Mouse (Mus musculus): Measurements from ENCODE around the gene Pipox. TPM values are rescaled to one million over a fixed set of nuclear protein-coding genes. Genes with fewer than 3 reads are reported as not detected.

Pipox gene
- total RNA-seq, 2 experiments from 2014 or later: 0.16 TPM; not detected in 1

GRCm38 (mm10) chr11:77847599-77848128 lies 46.2 kb downstream of the Pipox start:
- DNase-seq: no peak

GRCm38 (mm10) chr11:77843906-77844200 lies 50.0 kb downstream of the Pipox start:
- DNase-seq: no peak

DNA sequence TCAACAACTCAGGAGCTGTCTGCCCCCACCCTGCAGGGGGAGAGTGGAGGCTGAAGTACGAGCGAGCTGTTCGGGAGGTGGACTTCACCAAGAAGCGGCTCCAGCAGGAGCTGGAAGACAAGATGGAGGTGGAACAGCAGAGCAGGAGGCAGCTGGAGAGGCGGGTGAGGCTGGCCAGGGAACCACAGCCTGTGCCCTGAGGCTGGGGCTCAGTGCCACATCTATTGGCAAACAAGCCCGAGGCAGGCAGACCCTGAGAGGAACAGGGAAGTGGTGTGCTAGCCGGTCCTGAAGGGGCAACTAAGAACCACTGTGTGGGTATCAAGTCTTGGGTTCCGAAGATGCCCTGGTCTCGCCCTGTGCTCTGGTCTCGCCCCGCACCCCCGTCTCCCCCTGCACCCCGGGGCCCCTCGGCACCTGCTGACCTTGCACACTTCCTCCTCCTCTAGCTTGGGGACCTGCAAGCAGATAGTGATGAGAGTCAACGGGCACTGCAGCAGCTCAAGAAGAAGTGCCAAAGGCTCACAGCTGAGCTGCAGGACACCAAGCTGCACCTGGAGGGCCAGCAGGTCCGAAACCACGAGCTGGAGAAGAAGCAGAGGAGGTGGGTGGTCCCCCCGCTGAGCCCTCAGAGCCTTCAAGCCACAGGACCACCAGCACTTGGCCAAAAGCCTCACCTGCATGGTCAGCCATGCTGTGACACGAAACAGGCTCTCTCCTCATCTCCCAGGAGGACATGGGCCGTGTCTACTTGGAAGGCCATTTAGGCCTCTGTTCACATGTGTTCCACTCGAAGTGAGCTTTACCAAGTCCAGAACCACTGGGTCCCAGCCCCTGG lies 50.6 kb downstream of the Pipox start:
- no peak for DNase-seq

DNA sequence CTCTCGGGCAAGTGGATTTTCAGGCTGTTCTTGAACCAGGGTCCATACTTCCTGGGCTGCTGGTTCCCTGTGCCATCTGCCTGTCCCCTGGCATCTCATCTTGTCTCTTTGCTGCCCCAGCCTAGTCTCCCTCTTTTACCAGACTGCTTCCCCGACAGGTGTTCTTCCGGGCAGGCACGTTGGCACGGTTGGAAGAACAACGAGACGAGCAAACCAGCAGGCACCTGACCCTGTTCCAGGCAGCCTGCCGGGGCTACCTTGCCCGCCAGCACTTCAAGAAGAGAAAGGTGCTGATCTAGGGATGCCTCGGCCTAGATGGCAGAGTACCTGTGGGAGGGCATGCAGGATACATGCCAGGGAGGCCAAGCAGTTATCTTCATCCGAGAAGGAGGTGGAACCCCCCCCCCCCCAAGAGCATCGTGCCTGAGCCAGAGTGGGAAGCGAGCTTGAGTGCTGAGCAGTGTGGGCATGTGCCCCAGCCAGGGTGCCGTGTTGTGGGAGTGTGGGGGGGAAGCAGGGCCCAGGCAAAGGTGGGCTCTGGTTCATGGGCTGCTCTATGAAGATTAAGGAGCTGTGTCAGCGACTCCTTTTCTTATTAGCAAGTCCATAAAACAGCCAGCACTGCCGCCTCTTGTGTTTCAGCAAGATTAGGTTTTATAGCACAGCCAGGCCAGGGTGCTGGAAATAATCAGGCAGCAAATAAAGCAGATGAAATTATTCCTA lies 53.2 kb downstream of the Pipox start:
- no peak for DNase-seq

GRCm38 (mm10) chr11:77837856-77838255 lies 56.0 kb downstream of the Pipox start:
- no peak for DNase-seq

GRCm38 (mm10) chr11:77836751-77837150 lies 57.1 kb downstream of the Pipox start:
- DNase-seq: no peak

DNA sequence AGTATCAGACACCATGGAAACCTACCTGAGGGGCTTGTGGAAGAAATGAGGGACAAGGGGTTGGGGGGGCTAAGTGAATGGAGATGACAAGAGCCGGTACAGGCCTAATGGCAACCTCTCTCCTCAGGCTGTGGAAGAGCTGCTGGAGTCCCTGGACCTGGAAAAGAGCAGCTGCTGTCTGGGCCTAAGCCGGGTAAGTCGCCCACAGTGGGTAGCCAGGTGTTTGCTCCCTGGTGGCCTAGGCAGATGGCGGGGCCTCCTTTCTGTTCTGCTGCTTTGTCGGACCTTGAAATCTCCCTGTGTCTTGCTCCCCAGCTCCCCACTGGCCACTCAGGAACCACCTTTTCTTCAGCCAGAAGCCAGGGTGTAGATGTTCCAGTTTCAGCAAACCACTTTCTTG lies 57.6 kb downstream of the Pipox start:
- no peak for DNase-seq

GRCm38 (mm10) chr11:77835109-77835508 lies 58.8 kb downstream of the Pipox start:
- DNase-seq: no peak

- no peak for DNase-seq
Observed at GRCm38 (mm10) chr11:77832541-77832940, 61.4 kb downstream of the Pipox start.

- no peak for DNase-seq
Observed at GRCm38 (mm10) chr11:77830875-77831274, 63.0 kb downstream of the Pipox start.

Other genes starting within 250 kb of the Pipox start
- 10 to 100 TPM; 34.7 to 37.3 TPM for gene Nufip2, start 207.9 kb downstream of the Pipox start, total RNA-seq (2021)
- not detected for gene Cryba1, start 168.8 kb downstream of the Pipox start, total RNA-seq (2021)
- 100 to 1,000 TPM; 329 to 377 TPM for gene Myo18a, start 130.8 kb downstream of the Pipox start, total RNA-seq (2021)
- not detected for gene Gm10277, start 106.3 kb downstream of the Pipox start, total RNA-seq (2021)
- under 1 TPM in 1 of 2 experiments, not detected in 1; 0.16 TPM for gene Sez6, start 36.7 kb upstream of the Pipox start, total RNA-seq (2021)
- gene Phf12, start 88.7 kb upstream of the Pipox start, total RNA-seq (2021): 10 to 100 TPM; 14.2 to 18.2 TPM
- 1 to 10 TPM in 1 of 2 experiments, under 1 TPM in 1; 0.59 to 1.1 TPM for gene Dhrs13, start 138.2 kb upstream of the Pipox start, total RNA-seq (2021)
- 10 to 100 TPM; 54.8 to 55.7 TPM for gene Flot2, start 143.8 kb upstream of the Pipox start, total RNA-seq (2021)
- gene Eral1, start 186.3 kb upstream of the Pipox start, total RNA-seq (2021): 10 to 100 TPM; 19.3 to 20.6 TPM
- gene Fam222b, start 200.6 kb upstream of the Pipox start, total RNA-seq (2021): 1 to 10 TPM; 5.4 to 5.8 TPM

Data from gastrocnemius, postnatal 25 days (tissue).